Mouse (Mus musculus) adipocyte (in vitro differentiated cells): ENCODE results near the gene Tmem248.

Experiments
- DNase-seq: peaks from one replicate; pipeline ENCODE4 v3.0.0-alpha.2; 2016; ENCODE audit warnings: low spot score

Tmem248 gene

GRCm38 (mm10) chr5:130216781-130217180 lies at the start of gene Tmem248:
TSS of gene Tmem248 (plus strand) at chr5:130217081.
- DNase-seq, result no peak

GRCm38 (mm10) chr5:130169109-130169508 lies 47.8 kb upstream of the Tmem248 start:
- DNase-seq, result no peak

- no peak for DNase-seq
These were observed 46.0 kb upstream of the Tmem248 start for GRCm38 (mm10) chr5:130170666-130171422.

- DNase-seq, result peak; percentile 97
These were observed 45.4 kb upstream of the Tmem248 start, which contains the start of gene Rabgef1 for GRCm38 (mm10) chr5:130171423-130171954. TSS of gene Rabgef1 (plus strand) at chr5:130171798.

GRCm38 (mm10) chr5:130171956-130172601 lies 44.8 kb upstream of the Tmem248 start:
- peak; percentile 93 for DNase-seq

- no peak for DNase-seq
These were observed 43.9 kb upstream of the Tmem248 start for GRCm38 (mm10) chr5:130173012-130173411.

- DNase-seq, result no peak
These were observed 39.0 kb upstream of the Tmem248 start for GRCm38 (mm10) chr5:130177871-130178270.

GRCm38 (mm10) chr5:130180362-130180761 lies 36.5 kb upstream of the Tmem248 start:
- no peak for DNase-seq

GRCm38 (mm10) chr5:130181740-130182540 lies 34.9 kb upstream of the Tmem248 start:
- no peak for DNase-seq

- no peak for DNase-seq
These were observed 34.4 kb upstream of the Tmem248 start for GRCm38 (mm10) chr5:130182541-130182821.

- DNase-seq, result no peak
These were observed 32.6 kb upstream of the Tmem248 start for GRCm38 (mm10) chr5:130184193-130184856.

- DNase-seq, result peak; percentile 52
These were observed 31.6 kb upstream of the Tmem248 start for GRCm38 (mm10) chr5:130185312-130185711.

- DNase-seq, result no peak
These were observed 29.5 kb upstream of the Tmem248 start for GRCm38 (mm10) chr5:130187383-130187782.

- DNase-seq, result no peak
These were observed 26.0 kb upstream of the Tmem248 start for GRCm38 (mm10) chr5:130190909-130191308.

- no peak for DNase-seq
These were observed 25.0 kb upstream of the Tmem248 start for GRCm38 (mm10) chr5:130191865-130192264.

- no peak for DNase-seq
These were observed 24.4 kb upstream of the Tmem248 start for GRCm38 (mm10) chr5:130192356-130192944.

- DNase-seq, result no peak
These were observed 23.1 kb upstream of the Tmem248 start for GRCm38 (mm10) chr5:130193760-130194159.

- no peak for DNase-seq
These were observed 20.6 kb upstream of the Tmem248 start for GRCm38 (mm10) chr5:130196307-130196706.

- no peak for DNase-seq
These were observed 19.4 kb upstream of the Tmem248 start for GRCm38 (mm10) chr5:130197454-130197853.

- no peak for DNase-seq
These were observed 18.9 kb upstream of the Tmem248 start for GRCm38 (mm10) chr5:130197981-130198380.

GRCm38 (mm10) chr5:130200233-130201029 lies 16.4 kb upstream of the Tmem248 start:
- DNase-seq, result peak; percentile 95
